ENCODE assay signal across 9 mouse cellular contexts in the genomic region with DNA sequence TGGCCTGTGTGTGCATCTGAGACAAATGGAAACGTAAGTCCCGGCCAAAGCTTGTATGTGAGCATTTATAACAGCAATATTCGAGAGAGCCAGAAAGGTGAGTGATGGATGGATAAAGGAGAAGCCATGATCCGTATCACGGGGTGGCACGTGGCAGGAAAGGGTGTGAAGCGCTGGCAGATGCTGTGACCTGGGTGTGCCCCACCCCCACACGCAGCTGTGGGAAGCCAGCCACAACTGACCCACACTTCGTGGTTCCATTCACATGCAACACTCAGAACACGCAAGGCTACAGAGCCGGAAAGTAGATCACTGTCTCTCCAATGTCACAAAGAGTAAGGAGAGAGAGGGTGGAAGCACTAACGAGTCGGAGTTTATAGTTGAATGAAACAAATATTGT.
"Had no signal": no experiment of that assay in that cellular context is flagged by ENCODE, and none has a peak within 500 bp of the region (broad histone marks: within the 10 kb centered on the region; RNA-seq: fewer than 3 reads in every experiment).

No protein-coding gene starts in this region.

- ATAC-seq: liver, embryonic 12.5 days; midbrain, embryonic 16.5 days had no signal

- DNase-seq: lung, adult 18-20 months; lung, embryonic 14.5 days; lung, postnatal 10 days; lung, postnatal 4 days; midbrain, embryonic 14.5 days; retina, postnatal 1 day; right cerebral cortex, postnatal 14 days had no signal
